Mouse (Mus musculus) B cell, adult 67 days (primary cell): ENCODE data around the gene Steap4. TPM values are rescaled to one million over a fixed set of nuclear protein-coding genes. Genes with fewer than 3 reads are reported as not detected.

ENCODE experiments used
- total RNA-seq, 2 experiments: library from RNA; stranded (reverse); gene quantifications; 4 replicates each; pipeline ENCODE4 v1.2.4; 2023

Steap4 gene
- 1 to 10 TPM; 6.0 to 6.3 TPM for total RNA-seq

GRCm38 (mm10) chr5:7960176-7960575 is at the start of gene Steap4:
Steap4 (plus strand) TSS chr5:7960457.

Other genes with a start within 250 kb of the Steap4 start
- gene Sri, start 85.6 kb downstream of the Steap4 start, total RNA-seq, result 100 to 1,000 TPM; 198 to 201 TPM